In the genomic region with DNA sequence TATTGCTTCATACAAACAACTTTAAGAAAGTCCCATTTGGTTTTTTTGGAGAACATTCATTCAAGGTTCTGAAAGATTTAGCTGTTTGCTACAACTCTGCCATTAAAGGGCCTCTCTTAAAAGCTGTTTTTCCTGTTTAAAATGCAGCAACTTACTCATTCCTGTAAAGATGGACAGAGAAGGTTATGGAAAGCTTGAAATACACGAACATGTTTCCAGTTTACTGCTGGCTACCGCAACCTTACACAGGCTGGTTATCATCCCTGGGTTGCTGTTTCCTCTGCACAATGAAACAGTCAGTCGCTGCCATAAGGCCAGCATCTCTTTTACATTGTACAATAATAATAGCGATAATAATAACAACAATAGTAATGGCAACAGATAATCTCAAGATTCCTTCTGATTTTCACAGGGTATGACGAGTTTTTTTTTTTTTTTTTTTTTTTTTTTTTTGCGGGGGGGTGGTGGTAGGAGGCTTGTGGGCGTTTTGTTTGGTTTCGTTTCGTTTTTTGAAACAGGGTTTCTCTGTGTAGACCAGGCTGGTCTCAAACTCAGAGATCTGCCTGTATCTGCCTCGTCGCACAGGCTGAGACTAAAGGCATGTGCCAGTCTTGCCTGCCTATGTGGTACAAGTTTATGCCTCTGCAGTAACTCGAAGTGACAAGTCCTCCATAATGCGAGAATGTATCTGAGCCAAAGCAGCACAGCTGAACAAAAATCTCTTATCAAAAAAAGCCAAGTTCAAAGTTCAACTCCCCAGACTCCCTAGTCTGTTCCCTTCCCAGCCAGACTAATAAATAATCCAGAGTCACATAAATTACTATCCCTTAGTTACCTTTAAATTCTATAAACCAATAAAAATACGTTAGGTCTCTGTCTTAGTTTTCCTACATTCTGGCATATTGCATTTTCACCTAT, we compare ENCODE assay signal across 29 mouse cellular contexts. TPM values are rescaled to one million over a fixed set of nuclear protein-coding genes. Genes with fewer than 3 reads are reported as not detected.
A peak's percentile ranks its signal among the peaks of the same experiment; 100 is the strongest.
DNase-seq lines count a peak whose midpoint lies in the region; ATAC-seq and TF ChIP-seq lines count a peak whose summit lies in the region.
"Had no signal": no experiment of that assay in that cellular context is flagged by ENCODE, and none has a peak within 500 bp of the region (broad histone marks: within the 10 kb centered on the region; RNA-seq: fewer than 3 reads in every experiment).

No protein-coding gene starts in this region.

- TF ChIP-seq RAD21 in MEL (IDR thresholded peaks at IDR 0.05; ENCODE audit: low read depth, low read length) = no peak

- DNase-seq in kidney, postnatal 10 days = no peak
- DNase-seq in liver, adult 2 months (ENCODE audit: extremely low read depth, low read depth, low spot score) = peak; percentile 28
- DNase-seq in liver = no peak
- DNase-seq in MEL (ENCODE audit: low read depth, low spot score) = no peak
- DNase-seq in layer of hippocampus, adult 2 months (ENCODE audit: low spot score in 2 of 2) = no peak
- DNase-seq in retina, postnatal 1 day = no peak
- DNase-seq: adrenal gland, adult 2 months; adrenal gland, postnatal 14 days; cerebellum, adult 11 months; cerebellum, adult 2 months; cerebellum, adult 9-11 months; cerebellum, postnatal 25 days; forebrain, postnatal 0 days; gastrocnemius, adult 2 months; gastrocnemius, postnatal 14 days; heart, postnatal 10 days; heart, postnatal 36 days had no signal

- H3K4me3 ChIP-seq in kidney, embryonic 14.5 days (ENCODE audit: low read length) = no peak overlapping the region
- H3K4me3 ChIP-seq in liver, adult 2 months (ENCODE audit: insufficient read depth, low read depth, low read length) = no peak overlapping the region; the same call in 1 of the 2 replicates
- H3K4me3 ChIP-seq in MEL (ENCODE audit: control insufficient read depth in 1 of 2, insufficient read depth in 1 of 2, low read depth in 2 of 2, low read length in 2 of 2) = no peak overlapping the region
- H3K4me3 ChIP-seq in small intestine, adult 2 months (ENCODE audit: low read depth, low read length) = peak overlapping the region; percentile 35; the same call in 1 of the 2 replicates
- H3K4me3 ChIP-seq in layer of hippocampus, adult 2 months = no peak overlapping the region
- H3K4me3 ChIP-seq: embryonic facial prominence, embryonic 12.5 days; embryonic facial prominence, embryonic 15.5 days; gastrocnemius, adult 2 months; heart, embryonic 15.5 days; hindbrain, embryonic 10.5 days; hindbrain, embryonic 13.5 days had no signal

- ATAC-seq in kidney, embryonic 14.5 days (ENCODE audit: low FRiP score, low TSS enrichment) = peak; percentile 58; the same call in 1 of the 2 replicates
- ATAC-seq: CD4-positive, CD25-positive, alpha-beta regulatory T cell, adult 4 months; forebrain, embryonic 14.5 days; forebrain, postnatal 0 days; hindbrain, embryonic 16.5 days had no signal

- no peak overlapping the region for H3K9ac ChIP-seq in kidney, embryonic 14.5 days (ENCODE audit: low read depth, low read length)
- no peak overlapping the region for H3K9ac ChIP-seq in liver, adult 2 months (ENCODE audit: low read depth, low read length)
- no peak overlapping the region for H3K9ac ChIP-seq in MEL (ENCODE audit: control insufficient read depth, low read depth, low read length, poor library complexity, severe bottlenecking)
- H3K9ac ChIP-seq: embryonic facial prominence, embryonic 12.5 days; embryonic facial prominence, embryonic 15.5 days; forebrain, postnatal 0 days; heart, embryonic 15.5 days; hindbrain, embryonic 13.5 days had no signal

- H3K9me3 ChIP-seq in kidney, embryonic 14.5 days (ENCODE audit: control insufficient read depth, low read length) = no peaks in the 10 kb centered on the region
- no peaks in the 10 kb centered on the region for H3K9me3 ChIP-seq in MEL (replicated peaks; ENCODE audit: insufficient read depth, low read length)
- H3K9me3 ChIP-seq: embryonic facial prominence, embryonic 12.5 days; embryonic facial prominence, embryonic 15.5 days; G1E; heart, embryonic 15.5 days; hindbrain, embryonic 10.5 days; hindbrain, embryonic 13.5 days had no signal

- H3K27ac ChIP-seq in kidney, embryonic 14.5 days (ENCODE audit: low read depth, low read length) = no peak overlapping the region
- H3K27ac ChIP-seq in liver, adult 2 months (replicated peaks; ENCODE audit: insufficient read depth, low read depth, low read length) = no peak overlapping the region
- H3K27ac ChIP-seq in MEL (ENCODE audit: control insufficient read depth, low read depth, low read length) = no peak overlapping the region
- no peak overlapping the region for H3K27ac ChIP-seq in small intestine, adult 2 months (ENCODE audit: insufficient read depth, low read depth, low read length)
- H3K27ac ChIP-seq in layer of hippocampus, adult 2 months = no peak overlapping the region
- H3K27ac ChIP-seq: embryonic facial prominence, embryonic 12.5 days; embryonic facial prominence, embryonic 15.5 days; gastrocnemius, adult 2 months; heart, embryonic 15.5 days; hindbrain, embryonic 10.5 days; hindbrain, embryonic 13.5 days had no signal

- no peak for TF ChIP-seq EP300 in MEL (IDR thresholded peaks at IDR 0.05; ENCODE audit: low read depth in 1 of 2, low read length in 2 of 2)

- no peak overlapping the region for H3K4me2 ChIP-seq in kidney, embryonic 14.5 days (replicated peaks; ENCODE audit: low read depth, low read length)
- H3K4me2 ChIP-seq: embryonic facial prominence, embryonic 12.5 days; embryonic facial prominence, embryonic 15.5 days; heart, embryonic 11.5 days; heart, embryonic 15.5 days; hindbrain, embryonic 13.5 days had no signal

- H3K79me2 ChIP-seq in liver, adult 2 months (ENCODE audit: control insufficient read depth, insufficient read depth, low read length) = no peaks in the 10 kb centered on the region
- no peaks in the 10 kb centered on the region for H3K79me2 ChIP-seq in MEL (ENCODE audit: control insufficient read depth, insufficient read depth, low read length, poor library complexity)

- 79% methylated on average over 14 of the region's 14 CpGs for WGBS in kidney, embryonic 14.5 days
- 76% methylated on average over 14 of the region's 14 CpGs for WGBS in liver, adult 2 months
- 42% methylated on average over 14 of the region's 14 CpGs for WGBS in small intestine, adult 2 months

- H3K27me3 ChIP-seq in kidney, embryonic 14.5 days (ENCODE audit: control insufficient read depth, insufficient read depth, low read length) = no peaks in the 10 kb centered on the region
- no peaks in the 10 kb centered on the region for H3K27me3 ChIP-seq in liver, adult 2 months (ENCODE audit: control insufficient read depth, insufficient read depth, low read length)
- H3K27me3 ChIP-seq in MEL (ENCODE audit: control insufficient read depth in 1 of 2, insufficient read depth in 2 of 2, low read length in 2 of 2) = no peaks in the 10 kb centered on the region
- no peaks in the 10 kb centered on the region for H3K27me3 ChIP-seq in small intestine, adult 2 months (ENCODE audit: control insufficient read depth, insufficient read depth, low read length)
- H3K27me3 ChIP-seq: embryonic facial prominence, embryonic 12.5 days; embryonic facial prominence, embryonic 15.5 days; heart, embryonic 15.5 days; hindbrain, embryonic 13.5 days had no signal

- no peak for TF ChIP-seq POLR2A in liver, adult 2 months (IDR thresholded peaks at IDR 0.05; ENCODE audit: extremely low read depth, insufficient read depth, low read length)
- TF ChIP-seq POLR2A in MEL (IDR thresholded peaks at IDR 0.05; ENCODE audit: control insufficient read depth in 1 of 2, insufficient read depth in 1 of 2, low read depth in 1 of 2, low read length in 2 of 2, poor library complexity in 1 of 2) = no peak
- no peak for TF ChIP-seq POLR2A in small intestine, adult 2 months (IDR thresholded peaks at IDR 0.05; ENCODE audit: low read depth, low read length)

- peaks cover 19% of the 10 kb centered on the region for H3K36me3 ChIP-seq in kidney, embryonic 14.5 days (ENCODE audit: control insufficient read depth, insufficient read depth, low read length)
- H3K36me3 ChIP-seq in liver, adult 2 months (ENCODE audit: control insufficient read depth, insufficient read depth, low read length) = peaks cover 5% of the 10 kb centered on the region; the same call in 1 of the 2 replicates
- peaks cover 0 to 4% of the 10 kb centered on the region in 2 experiments; a peak in 1 of 4 replicates for H3K36me3 ChIP-seq in MEL (ENCODE audit: control insufficient read depth in 1 of 2, insufficient read depth in 2 of 2, low read length in 2 of 2)
- H3K36me3 ChIP-seq in small intestine, adult 2 months (ENCODE audit: control insufficient read depth, insufficient read depth, low read length) = no peaks in the 10 kb centered on the region

- TF ChIP-seq CTCF in liver, adult 2 months (IDR thresholded peaks at IDR 0.05; ENCODE audit: low read depth, low read length) = no peak
- TF ChIP-seq CTCF in MEL (IDR thresholded peaks at IDR 0.05 in 2 of 3, conservative IDR thresholded peaks at IDR 0.05 in 1 of 3; ENCODE audit: control insufficient read depth in 1 of 3, insufficient read depth in 1 of 3, low read depth in 2 of 3, low read length in 3 of 3, poor library complexity in 1 of 3, severe bottlenecking in 1 of 3) = no peak
- no peak for TF ChIP-seq CTCF in small intestine, adult 2 months (IDR thresholded peaks at IDR 0.05; ENCODE audit: extremely low read depth, insufficient read length, insufficient replicate concordance, low read depth, low read length)
- TF ChIP-seq CTCF in layer of hippocampus, adult 2 months (conservative IDR thresholded peaks at IDR 0.05) = no peak

- peaks cover 3% of the 10 kb centered on the region; the same call in 1 of the 2 replicates for H3K4me1 ChIP-seq in kidney, embryonic 14.5 days (ENCODE audit: control insufficient read depth, insufficient read depth, low read length)
- peaks cover 2% of the 10 kb centered on the region; the same call in 1 of the 2 replicates for H3K4me1 ChIP-seq in liver, adult 2 months (ENCODE audit: control insufficient read depth, insufficient read depth, low read length)
- peaks cover 0 to 7% of the 10 kb centered on the region in 2 experiments; a peak in 2 of 4 replicates for H3K4me1 ChIP-seq in MEL (ENCODE audit: control insufficient read depth in 1 of 2, insufficient read depth in 2 of 2, low read length in 2 of 2)
- H3K4me1 ChIP-seq in small intestine, adult 2 months (ENCODE audit: control insufficient read depth, insufficient read depth, insufficient read length, low read length) = peaks cover 3% of the 10 kb centered on the region; the same call in 1 of the 2 replicates
- H3K4me1 ChIP-seq: embryonic facial prominence, embryonic 12.5 days; embryonic facial prominence, embryonic 15.5 days; hindbrain, embryonic 10.5 days; hindbrain, embryonic 13.5 days had no signal

RNA-seq across cellular contexts. Expression of a gene that starts 7.0 kb away (rescaled TPM):
- 1.1 and 1.3 TPM in 2 replicates for polyA plus RNA-seq in kidney, embryonic 14.5 days (2014; fragmentation: Nextera tagmentation; extraction: Ambion mirVana)
- 0.34 and 0.37 TPM in 2 replicates for total RNA-seq in liver, adult 2 months (2014; rRNA removed)
- polyA plus RNA-seq in liver, adult 2 months (2012; rRNA removed) = 0.06 and 0.12 TPM in 2 replicates
- 2.5 and 2.7 TPM in 2 replicates for total RNA-seq in MEL (2012; rRNA removed)
- polyA plus RNA-seq in MEL (2012; ENCODE audit: insufficient read depth in 1 of 2, insufficient read length in 2 of 2, low read depth in 1 of 2, low replicate concordance in 2 of 2, missing spikeins in 1 of 2) = 1 to 10 TPM in 1 of 2 experiments, not detected in 1; 4.3 TPM
- 0.42 and 1.3 TPM in 2 replicates for polyA plus RNA-seq in small intestine, adult 2 months (2012; rRNA removed)
- 10 to 100 TPM; 11.6 to 11.7 TPM for total RNA-seq in layer of hippocampus, adult 2 months (2021)

RNA-seq across cellular contexts. Expression of a gene that starts 32.6 kb away (rescaled TPM):
- 16.2 and 16.4 TPM in 2 replicates for polyA plus RNA-seq in kidney, embryonic 14.5 days (2014; fragmentation: Nextera tagmentation; extraction: Ambion mirVana)
- total RNA-seq in liver, adult 2 months (2014; rRNA removed) = 1.7 and 1.9 TPM in 2 replicates
- polyA plus RNA-seq in liver, adult 2 months (2012; rRNA removed) = 0.39 and 0.91 TPM in 2 replicates
- total RNA-seq in MEL (2012; rRNA removed) = 11.1 and 12.9 TPM in 2 replicates
- polyA plus RNA-seq in MEL (2012; ENCODE audit: insufficient read depth in 1 of 2, insufficient read length in 2 of 2, low read depth in 1 of 2, low replicate concordance in 2 of 2, missing spikeins in 1 of 2) = 10 to 100 TPM in 1 of 2 experiments, not detected in 1; 10.7 TPM
- polyA plus RNA-seq in small intestine, adult 2 months (2012; rRNA removed) = 0.20 and 0.25 TPM in 2 replicates
- total RNA-seq in layer of hippocampus, adult 2 months (2021) = 10 to 100 TPM; 16.0 to 19.6 TPM
